Mouse (Mus musculus) MEL-GATA-1-ER (cell line): ENCODE measurements at regions not wholly inside any gene's neighbourhood (a gene's known extent, or its start where the extent isn't known, plus 50 kb on each side); places are given as distances from the start of the nearest gene placed in this dataset.
A peak's percentile ranks its signal among the peaks of the same experiment; 100 is the strongest.

Experiments used
- DNase-seq: peaks from one replicate; pipeline ENCODE4 v3.0.0-alpha.2; 2012; ENCODE audit warnings: low read depth; ENCODE audit errors: extremely low read depth

- no peak for DNase-seq
Measured at GRCm38 (mm10) chr1:21132340-21132739, 53.3 kb upstream of the Tram2 start.

- DNase-seq, result no peak
Measured at GRCm38 (mm10) chr1:21146961-21147360, 67.9 kb upstream of the Tram2 start.

- no peak for DNase-seq
Measured at GRCm38 (mm10) chr1:21161742-21162141, 56.6 kb upstream of the Tmem14a start.

GRCm38 (mm10) chr1:21166287-21166733 is 52.1 kb upstream of the Tmem14a start:
- peak; percentile 47 for DNase-seq

- DNase-seq, result no peak
Measured at GRCm38 (mm10) chr1:21166762-21167161, 51.6 kb upstream of the Tmem14a start.
